Mouse (Mus musculus): Measurements from ENCODE around the gene Flywch2. TPM values are rescaled to one million over a fixed set of nuclear protein-coding genes. Genes with fewer than 3 reads are reported as not detected.
A peak's percentile ranks its signal among the peaks of the same experiment; 100 is the strongest.

The Flywch2 gene
- polyA plus RNA-seq, 2 experiments, result 41.2 to 46.3 TPM

DNA sequence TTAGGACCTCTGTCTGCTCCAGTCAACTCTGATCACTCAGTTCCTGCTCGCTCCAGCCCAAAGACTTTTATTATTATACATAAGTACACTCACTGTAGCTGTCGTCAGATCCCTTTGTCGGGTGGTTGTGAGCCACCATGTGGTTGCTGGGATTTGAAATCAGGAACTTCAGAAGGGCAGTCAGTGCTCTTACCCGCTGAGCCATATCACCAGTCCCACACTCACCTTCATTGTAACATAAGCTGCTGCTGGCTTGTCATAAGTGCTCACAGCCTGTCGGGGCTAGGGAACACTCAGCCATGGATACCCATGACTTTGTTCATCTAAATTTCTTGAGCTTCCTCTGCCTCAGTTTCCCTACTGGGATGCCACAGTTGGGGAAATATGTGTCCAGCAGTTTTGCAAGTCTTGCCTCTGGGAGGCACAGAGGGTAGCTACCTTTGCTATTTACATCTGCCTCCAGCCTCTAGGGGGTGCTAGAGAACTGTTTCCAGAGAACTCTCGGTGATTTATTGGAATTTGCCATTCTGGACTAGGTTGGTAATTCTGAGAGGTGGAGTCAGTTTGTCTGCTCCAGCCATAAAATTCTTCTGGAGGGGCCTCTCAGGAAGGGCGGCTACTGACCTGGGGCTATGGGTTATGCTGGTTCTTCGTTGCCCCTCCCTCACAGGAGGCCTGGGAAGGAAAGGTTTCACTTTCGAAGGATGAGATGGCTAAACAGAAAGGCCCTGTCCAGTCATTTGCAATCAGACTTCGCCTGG is 37.1 kb downstream of the Flywch2 start:
- Histone ChIP-seq H3K36me3 (ENCODE audit: control insufficient read depth, insufficient read depth, low read length) (peaks cover 29% of the 10 kb centered on the region), H3K4me2 (replicated peaks; ENCODE audit: low read depth, low read length, severe bottlenecking) (peak overlapping the region; percentile 28; the same call in 1 of the 2 replicates), H3K27me3 (ENCODE audit: control insufficient read depth, insufficient read depth, low read length) (peaks cover 31% of the 10 kb centered on the region), H3K27ac (replicated peaks; ENCODE audit: low read depth, low read length) (no peak overlapping the region), H3K9ac (ENCODE audit: low read depth, low read length, severe bottlenecking) (no peak overlapping the region), H3K9me3 (ENCODE audit: control insufficient read depth, low read length) (no peaks in the 10 kb centered on the region), H3K4me3 (replicated peaks; ENCODE audit: low read length) (0 out of 2 replicates have a peak overlapping the region, but pooled peaks have one; percentile 5), H3K4me1 (ENCODE audit: control insufficient read depth, insufficient read depth, low read length) (peaks cover 10% of the 10 kb centered on the region)
- no peak for TF ChIP-seq POLR2A (IDR thresholded peaks at IDR 0.05; ENCODE audit: borderline replicate concordance, extremely low read depth, insufficient read depth, insufficient read length)
- ATAC-seq (ENCODE audit: low FRiP score, low read depth) (0 out of 2 replicates have a peak, but pooled peaks have one; percentile 9), DNase-seq (ENCODE audit: low spot score) (peak; percentile 81)
- WGBS, result 28% methylated on average over 10 of the region's 10 CpGs

DNA sequence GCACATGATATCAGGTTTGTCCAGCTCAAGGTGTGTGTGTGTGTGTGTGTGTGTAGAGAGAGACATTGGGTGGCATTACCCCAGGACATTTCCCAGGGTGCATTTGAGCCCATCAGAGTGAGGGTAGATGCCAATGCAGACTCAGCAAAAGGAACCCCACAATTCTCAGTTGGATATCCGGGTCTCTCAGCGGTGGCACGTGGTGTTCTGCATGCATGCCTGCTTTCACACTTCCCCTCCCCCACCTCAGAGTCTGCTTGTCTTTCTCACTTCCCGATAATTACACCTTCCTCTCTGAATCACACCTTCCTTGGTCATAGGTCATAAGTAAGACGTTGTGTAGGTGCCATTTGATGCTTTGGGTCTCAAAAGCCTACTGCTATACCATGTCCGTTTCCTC is 37.9 kb downstream of the Flywch2 start:
- WGBS, result 24% methylated on average over 6 of the region's 6 CpGs

DNA sequence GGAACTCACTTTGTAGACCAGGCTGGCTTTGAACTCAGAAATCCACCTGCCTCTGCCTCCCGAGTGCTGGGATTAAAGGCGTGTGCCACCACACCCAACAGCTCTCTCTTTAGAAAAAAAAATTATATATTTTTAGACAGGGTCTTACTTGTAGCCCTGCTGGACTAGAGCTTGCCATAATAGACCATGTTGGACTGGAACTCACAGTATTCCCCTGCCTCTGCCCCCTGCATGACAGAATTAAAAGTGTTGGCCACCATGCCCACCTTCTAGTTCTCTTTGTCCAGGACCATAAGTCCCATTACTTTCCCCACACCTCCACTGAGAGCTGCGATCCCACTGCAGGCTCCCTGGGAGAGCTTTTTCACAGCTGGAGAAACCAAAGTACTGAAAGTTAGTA is 38.4 kb downstream of the Flywch2 start:
- no peak overlapping the region for H3K4me2 ChIP-seq (replicated peaks; ENCODE audit: low read depth, low read length, severe bottlenecking)
- 74% methylated on average over 3 of the region's 3 CpGs for WGBS
- H3K27me3 ChIP-seq (ENCODE audit: control insufficient read depth, insufficient read depth, low read length), result peaks cover 44% of the 10 kb centered on the region
- peaks cover 12% of the 10 kb centered on the region for H3K4me1 ChIP-seq (ENCODE audit: control insufficient read depth, insufficient read depth, low read length)
- H3K36me3 ChIP-seq (ENCODE audit: control insufficient read depth, insufficient read depth, low read length), result peaks cover 15% of the 10 kb centered on the region
- no peak for DNase-seq (ENCODE audit: low spot score)
- H3K9me3 ChIP-seq (ENCODE audit: control insufficient read depth, low read length), result no peaks in the 10 kb centered on the region
- no peak overlapping the region for H3K9ac ChIP-seq (ENCODE audit: low read depth, low read length, severe bottlenecking)
- H3K4me3 ChIP-seq (replicated peaks; ENCODE audit: low read length), result no peak overlapping the region
- no peak overlapping the region for H3K27ac ChIP-seq (replicated peaks; ENCODE audit: low read depth, low read length)
- no peak for TF ChIP-seq POLR2A (IDR thresholded peaks at IDR 0.05; ENCODE audit: borderline replicate concordance, extremely low read depth, insufficient read depth, insufficient read length)
- no peak for ATAC-seq (ENCODE audit: low FRiP score, low read depth)

More for the DNA sequence above, 37.9 kb downstream of the Flywch2 start:
- DNase-seq (ENCODE audit: low spot score) (no peak), ATAC-seq (ENCODE audit: low FRiP score, low read depth) (no peak)
- Histone ChIP-seq H3K36me3 (ENCODE audit: control insufficient read depth, insufficient read depth, low read length) (peaks cover 21% of the 10 kb centered on the region), H3K27ac (replicated peaks; ENCODE audit: low read depth, low read length) (no peak overlapping the region), H3K27me3 (ENCODE audit: control insufficient read depth, insufficient read depth, low read length) (peaks cover 38% of the 10 kb centered on the region), H3K9ac (ENCODE audit: low read depth, low read length, severe bottlenecking) (no peak overlapping the region), H3K9me3 (ENCODE audit: control insufficient read depth, low read length) (no peaks in the 10 kb centered on the region), H3K4me2 (replicated peaks; ENCODE audit: low read depth, low read length, severe bottlenecking) (no peak overlapping the region), H3K4me3 (replicated peaks; ENCODE audit: low read length) (no peak overlapping the region), H3K4me1 (ENCODE audit: control insufficient read depth, insufficient read depth, low read length) (peaks cover 10% of the 10 kb centered on the region)
- no peak for TF ChIP-seq POLR2A (IDR thresholded peaks at IDR 0.05; ENCODE audit: borderline replicate concordance, extremely low read depth, insufficient read depth, insufficient read length)

DNA sequence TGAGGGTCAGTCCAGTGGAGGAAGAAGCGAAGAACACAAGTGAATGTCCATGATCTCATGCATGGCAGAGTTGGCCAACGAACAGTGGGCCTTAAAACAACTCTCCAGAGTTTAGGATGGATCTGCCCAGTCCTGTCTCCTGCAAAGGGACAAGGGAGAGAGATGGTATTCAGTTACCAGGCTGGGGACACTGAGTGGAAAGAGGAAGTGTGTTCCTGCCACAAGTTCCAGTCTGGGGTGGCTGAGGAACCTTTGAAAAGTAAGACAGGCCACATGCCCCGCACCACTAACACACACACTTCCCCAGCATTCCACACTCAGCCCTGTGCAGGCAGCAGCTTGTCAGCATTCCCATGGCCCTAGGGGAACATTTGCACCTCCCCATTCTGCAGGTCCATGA is 39.1 kb downstream of the Flywch2 start:
- Histone ChIP-seq H3K36me3 (ENCODE audit: control insufficient read depth, insufficient read depth, low read length) (peaks cover 8% of the 10 kb centered on the region), H3K9me3 (ENCODE audit: control insufficient read depth, low read length) (no peaks in the 10 kb centered on the region), H3K4me3 (replicated peaks; ENCODE audit: low read length) (no peak overlapping the region), H3K9ac (ENCODE audit: low read depth, low read length, severe bottlenecking) (no peak overlapping the region), H3K4me2 (replicated peaks; ENCODE audit: low read depth, low read length, severe bottlenecking) (no peak overlapping the region), H3K4me1 (ENCODE audit: control insufficient read depth, insufficient read depth, low read length) (peaks cover 17% of the 10 kb centered on the region), H3K27ac (replicated peaks; ENCODE audit: low read depth, low read length) (no peak overlapping the region), H3K27me3 (ENCODE audit: control insufficient read depth, insufficient read depth, low read length) (peaks cover 51% of the 10 kb centered on the region)
- TF ChIP-seq POLR2A (IDR thresholded peaks at IDR 0.05; ENCODE audit: borderline replicate concordance, extremely low read depth, insufficient read depth, insufficient read length), result no peak
- no peak for DNase-seq (ENCODE audit: low spot score)
- ATAC-seq (ENCODE audit: low FRiP score, low read depth), result no peak
- WGBS, result 62% methylated on average over 3 of the region's 3 CpGs

DNA sequence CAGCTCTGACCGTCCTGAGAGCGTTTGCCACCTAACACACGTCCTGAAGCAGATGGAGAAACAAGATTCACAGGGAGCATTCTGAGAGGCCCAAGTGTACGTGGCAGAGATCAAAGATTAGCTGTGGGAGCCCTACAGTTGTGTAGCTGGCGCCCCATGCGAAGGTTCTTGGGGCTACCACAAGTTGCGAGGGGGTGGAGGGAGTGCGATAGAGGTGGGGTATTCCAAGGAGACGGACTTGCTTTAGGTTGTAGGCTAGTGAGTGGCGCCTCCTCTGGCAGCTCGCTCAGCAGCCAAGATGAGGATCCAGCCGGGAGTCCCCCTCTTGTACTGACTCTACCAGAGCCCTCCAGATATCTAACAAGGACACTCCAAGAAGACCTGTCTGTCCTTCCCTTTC is 39.6 kb downstream of the Flywch2 start:
- 6% methylated on average over 12 of the region's 12 CpGs for WGBS
- H3K27ac ChIP-seq (replicated peaks; ENCODE audit: low read depth, low read length), result no peak overlapping the region

More for the DNA sequence above, 39.6 kb downstream of the Flywch2 start:
- Histone ChIP-seq H3K9ac (ENCODE audit: low read depth, low read length, severe bottlenecking) (no peak overlapping the region), H3K4me1 (ENCODE audit: control insufficient read depth, insufficient read depth, low read length) (peaks cover 17% of the 10 kb centered on the region), H3K36me3 (ENCODE audit: control insufficient read depth, insufficient read depth, low read length) (peaks cover 4% of the 10 kb centered on the region), H3K9me3 (ENCODE audit: control insufficient read depth, low read length) (no peaks in the 10 kb centered on the region), H3K4me3 (replicated peaks; ENCODE audit: low read length) (peak overlapping the region; percentile 24; the same call in 1 of the 2 replicates), H3K27me3 (ENCODE audit: control insufficient read depth, insufficient read depth, low read length) (peaks cover 56% of the 10 kb centered on the region), H3K4me2 (replicated peaks; ENCODE audit: low read depth, low read length, severe bottlenecking) (peak overlapping the region; percentile 41)
- TF ChIP-seq POLR2A (IDR thresholded peaks at IDR 0.05; ENCODE audit: borderline replicate concordance, extremely low read depth, insufficient read depth, insufficient read length), result no peak
- ATAC-seq (ENCODE audit: low FRiP score, low read depth) (no peak; the same call in 1 of the 2 replicates), DNase-seq (ENCODE audit: low spot score) (no peak)

Measured in limb, embryonic 14.5 days (tissue).